Mouse (Mus musculus) hindbrain, embryonic 16.5 days (tissue): ENCODE measurements around the gene 4430402I18Rik. TPM values are rescaled to one million over a fixed set of nuclear protein-coding genes. Genes with fewer than 3 reads are reported as not detected.
A peak's percentile ranks its signal among the peaks of the same experiment; 100 is the strongest.

ENCODE experiments used
- ATAC-seq: fragments of 200-750 bp; cut with Nextera tagmentation; 2 replicates; pipeline ENCODE4 v1.8.0; 2017; ENCODE audit warnings: moderate TSS enrichment, moderate library complexity
- H3K27ac ChIP-seq: fragments of 300-500 bp; sonication (generic); 2 replicates; pipeline ENCODE4 v1.5.1; 2014; ENCODE audit warnings: low read depth, mild to moderate bottlenecking, control low read depth, low read length, moderate library complexity
- H3K27me3 ChIP-seq: fragments of 300-500 bp; sonication (generic); replicated peaks from 2 replicates; pipeline ENCODE4 v1.6.1; 2014; ENCODE audit warnings: low read length; ENCODE audit not compliant: control insufficient read depth, insufficient read depth
- H3K36me3 ChIP-seq: fragments of 300-500 bp; sonication (generic); 2 replicates; pipeline ENCODE4 v1.6.1; 2014; ENCODE audit warnings: mild to moderate bottlenecking, low read length, moderate library complexity, mixed read lengths; ENCODE audit not compliant: control insufficient read depth, insufficient read depth
- H3K4me1 ChIP-seq: fragments of 300-500 bp; sonication (generic); 2 replicates; pipeline ENCODE4 v1.6.1; 2014; ENCODE audit warnings: low read depth, low read length; ENCODE audit not compliant: control insufficient read depth, insufficient read depth
- H3K4me2 ChIP-seq: fragments of 300-500 bp; sonication (generic); 2 replicates; pipeline ENCODE4 v1.6.1; 2014; ENCODE audit warnings: mild to moderate bottlenecking, low read length, control low read depth, moderate library complexity
- H3K4me3 ChIP-seq: fragments of 300-500 bp; sonication (generic); 2 replicates; pipeline ENCODE4 v1.5.1; 2014; ENCODE audit warnings: mild to moderate bottlenecking, low read length, control low read depth, moderate library complexity
- H3K9ac ChIP-seq: fragments of 300-500 bp; sonication (generic); 2 replicates; pipeline ENCODE4 v1.6.1; 2014; ENCODE audit warnings: low read depth, mild to moderate bottlenecking, control low read depth, low read length, moderate library complexity
- H3K9me3 ChIP-seq: fragments of 300-500 bp; sonication (generic); 2 replicates; pipeline ENCODE4 v1.6.1; 2014; ENCODE audit warnings: mild to moderate bottlenecking, low read length, moderate library complexity; ENCODE audit not compliant: control insufficient read depth
- WGBS: fragments of 180-500 bp; shearing (Covaris S2); extraction: QIAGEN DNeasy Blood & Tissue Kit; methylation state at CpG from one replicate; pipeline ENCODE4 v1.1.7; 2014; 5-methylcytosine and 5-hydroxymethylcytosine counted together
- polyA plus RNA-seq: library from polyadenylated mRNA; unstranded; fragments of >200 nt; fragmentation: Nextera tagmentation; extraction: Ambion mirVana; gene quantifications from 2 replicates; pipeline ENCODE4 v1.2.1, GENCODE M21; 2015

4430402I18Rik gene
- polyA plus RNA-seq, 1 experiment from 2014 or later = 2.1 TPM

GRCm38 (mm10) chr19:28865501-28865900 lies 102.1 kb downstream of the 4430402I18Rik start:
- H3K4me1 ChIP-seq = no peaks in the 10 kb centered on the region
- H3K9me3 ChIP-seq = no peaks in the 10 kb centered on the region
- H3K27me3 ChIP-seq = no peaks in the 10 kb centered on the region
- no peak overlapping the region for H3K4me3 ChIP-seq
- no peak overlapping the region for H3K27ac ChIP-seq
- no peaks in the 10 kb centered on the region for H3K36me3 ChIP-seq
- no peak overlapping the region for H3K9ac ChIP-seq
- peak; percentile 54; the same call in 1 of the 2 replicates for ATAC-seq
- 58% methylated on average over 1 of the region's 1 CpGs for WGBS
- H3K4me2 ChIP-seq = no peak overlapping the region

- Histone ChIP-seq H3K27me3 (no peaks in the 10 kb centered on the region), H3K9me3 (no peaks in the 10 kb centered on the region), H3K36me3 (no peaks in the 10 kb centered on the region), H3K9ac (no peak overlapping the region), H3K4me3 (no peak overlapping the region), H3K27ac (no peak overlapping the region), H3K4me1 (no peaks in the 10 kb centered on the region), H3K4me2 (no peak overlapping the region)
- ATAC-seq = no peak
- 62% methylated on average over 6 of the region's 6 CpGs for WGBS
These were observed 102.6 kb downstream of the 4430402I18Rik start for GRCm38 (mm10) chr19:28864981-28865380.

DNA sequence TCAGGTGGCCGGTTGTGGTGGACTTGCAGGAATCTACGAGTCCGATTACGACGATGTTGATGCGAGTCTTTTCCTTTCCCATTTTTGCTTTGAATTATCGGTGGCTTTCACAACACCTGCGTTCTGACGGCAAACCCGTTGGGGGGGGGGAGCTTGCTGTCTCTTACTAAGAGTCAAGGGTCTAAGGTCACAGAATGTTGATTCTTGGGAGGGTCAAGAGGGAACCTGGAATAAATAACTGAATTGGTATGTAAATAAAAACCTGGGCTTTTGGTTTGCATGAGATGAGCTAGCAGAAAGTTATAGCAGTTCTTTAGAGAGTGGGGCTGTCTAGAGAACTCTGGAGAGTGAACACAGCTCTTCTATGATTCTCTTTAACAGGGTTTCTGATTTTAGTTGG lies 104.0 kb downstream of the 4430402I18Rik start:
- Histone ChIP-seq H3K36me3 (no peaks in the 10 kb centered on the region), H3K27ac (no peak overlapping the region), H3K9ac (no peak overlapping the region), H3K27me3 (no peaks in the 10 kb centered on the region), H3K4me1 (no peaks in the 10 kb centered on the region), H3K9me3 (no peaks in the 10 kb centered on the region), H3K4me2 (no peak overlapping the region), H3K4me3 (no peak overlapping the region)
- WGBS = 95% methylated on average over 10 of the region's 10 CpGs
- ATAC-seq = no peak

GRCm38 (mm10) chr19:28860246-28860645 lies 107.4 kb downstream of the 4430402I18Rik start:
- no peaks in the 10 kb centered on the region for H3K36me3 ChIP-seq
- H3K27ac ChIP-seq = no peak overlapping the region
- H3K4me2 ChIP-seq = no peak overlapping the region
- 87% methylated on average over 2 of the region's 2 CpGs for WGBS
- H3K9ac ChIP-seq = no peak overlapping the region
- no peaks in the 10 kb centered on the region for H3K4me1 ChIP-seq
- no peak for ATAC-seq
- H3K27me3 ChIP-seq = no peaks in the 10 kb centered on the region
- H3K4me3 ChIP-seq = no peak overlapping the region
- 0 out of 2 replicates have a peak, but pooled peaks cover 3% of the 10 kb centered on the region for H3K9me3 ChIP-seq

DNA sequence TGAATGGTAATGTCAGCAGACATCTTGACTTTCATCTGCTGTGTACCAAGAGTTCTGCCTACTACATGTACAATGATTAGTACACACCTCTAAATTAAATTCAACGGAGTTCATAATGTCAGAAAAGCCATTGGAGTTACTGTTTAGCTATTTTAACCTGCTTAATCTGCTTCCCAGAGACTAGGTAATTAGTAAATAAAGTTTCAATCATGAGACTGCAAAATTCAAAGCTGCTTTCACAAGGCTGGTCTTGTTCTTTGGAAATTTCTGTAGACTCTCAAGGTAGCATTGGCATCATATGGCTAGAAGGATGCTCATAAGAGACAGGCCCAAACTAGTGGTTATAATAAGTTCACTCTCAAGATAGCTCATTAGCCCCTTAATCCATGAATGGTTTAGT lies 112.8 kb downstream of the 4430402I18Rik start:
- H3K4me2 ChIP-seq = no peak overlapping the region
- no peak overlapping the region for H3K4me3 ChIP-seq
- no peak for ATAC-seq
- H3K27me3 ChIP-seq = no peaks in the 10 kb centered on the region
- 69% methylated on average over 1 of the region's 1 CpGs for WGBS
- no peaks in the 10 kb centered on the region for H3K36me3 ChIP-seq
- no peak overlapping the region for H3K27ac ChIP-seq
- 0 out of 2 replicates have a peak, but pooled peaks cover 3% of the 10 kb centered on the region for H3K9me3 ChIP-seq
- no peak overlapping the region for H3K9ac ChIP-seq
- no peaks in the 10 kb centered on the region for H3K4me1 ChIP-seq

DNA sequence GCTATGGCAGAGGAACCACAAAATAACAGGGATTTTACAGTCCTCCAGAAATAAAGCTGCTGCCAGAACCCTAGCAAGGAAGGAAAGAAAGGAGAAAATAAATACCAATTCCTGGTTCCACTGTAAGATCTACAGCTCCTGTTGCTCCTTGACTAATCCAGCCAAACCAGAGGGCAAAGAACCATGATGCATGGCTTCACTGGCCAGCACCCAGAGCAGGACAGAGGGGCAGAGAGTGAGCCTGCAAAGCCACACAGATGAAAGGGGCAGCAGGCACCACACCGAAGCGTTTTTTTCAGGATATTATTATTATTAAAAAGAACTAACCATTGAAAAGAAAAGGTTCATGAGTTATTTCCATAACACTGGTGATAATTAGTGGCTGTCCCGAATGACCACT lies 115.6 kb downstream of the 4430402I18Rik start:
- Histone ChIP-seq H3K9ac (no peak overlapping the region), H3K27me3 (no peaks in the 10 kb centered on the region), H3K4me3 (no peak overlapping the region), H3K9me3 (0 out of 2 replicates have a peak, but pooled peaks cover 3% of the 10 kb centered on the region), H3K36me3 (no peaks in the 10 kb centered on the region), H3K4me1 (no peaks in the 10 kb centered on the region), H3K4me2 (no peak overlapping the region), H3K27ac (no peak overlapping the region)
- no peak for ATAC-seq
- 85% methylated on average over 3 of the region's 3 CpGs for WGBS

GRCm38 (mm10) chr19:28850510-28850909 lies 117.1 kb downstream of the 4430402I18Rik start:
- WGBS = 95% methylated on average over 3 of the region's 3 CpGs
- Histone ChIP-seq H3K36me3 (no peaks in the 10 kb centered on the region), H3K9me3 (no peaks in the 10 kb centered on the region), H3K9ac (no peak overlapping the region), H3K4me2 (no peak overlapping the region), H3K27ac (no peak overlapping the region), H3K27me3 (no peaks in the 10 kb centered on the region), H3K4me1 (no peaks in the 10 kb centered on the region), H3K4me3 (no peak overlapping the region)
- ATAC-seq = no peak

GRCm38 (mm10) chr19:28844946-28845710 lies 122.5 kb downstream of the 4430402I18Rik start:
- peak; percentile 37; the same call in 1 of the 2 replicates for ATAC-seq
- WGBS = 62% methylated on average over 8 of the region's 8 CpGs
- H3K36me3 ChIP-seq = no peaks in the 10 kb centered on the region
- H3K4me2 ChIP-seq = no peak overlapping the region
- H3K27ac ChIP-seq = no peak overlapping the region
- H3K9ac ChIP-seq = no peak overlapping the region
- no peaks in the 10 kb centered on the region for H3K9me3 ChIP-seq
- no peaks in the 10 kb centered on the region; the same call in 1 of the 2 replicates for H3K4me1 ChIP-seq
- no peak overlapping the region for H3K4me3 ChIP-seq
- H3K27me3 ChIP-seq = no peaks in the 10 kb centered on the region
